Mouse (Mus musculus) stomach, postnatal 0 days (tissue): ENCODE measurements at regions not wholly inside any gene's neighbourhood (a gene's known extent, or its start where the extent isn't known, plus 50 kb on each side); places are given as distances from the start of the nearest gene placed in this dataset.

ENCODE experiments used
- CTCF ChIP-seq: IDR thresholded peaks from 2 replicates; pipeline ENCODE4 v1.5.1; 2016; ENCODE audit warnings: antibody characterized with exemption, low read depth, mild to moderate bottlenecking, moderate library complexity
- EP300 ChIP-seq: optimal IDR thresholded peaks from 2 replicates; pipeline ENCODE3; 2016; ENCODE audit warnings: antibody characterized with exemption

- TF ChIP-seq CTCF: no peak
- no peak for TF ChIP-seq EP300
Measured at GRCm38 (mm10) chr6:143414590-143415382, 247.8 kb downstream of the Etnk1 start.
